ENCODE assay signal across 18 mouse cellular contexts in genomic region chr10:107906453-107906852, GRCm38 (mm10). TPM values are rescaled to one million over a fixed set of nuclear protein-coding genes. Genes with fewer than 3 reads are reported as not detected.
DNase-seq lines count a peak whose midpoint lies in the region; ATAC-seq and TF ChIP-seq lines count a peak whose summit lies in the region.
"Had no signal": no experiment of that assay in that cellular context is flagged by ENCODE, and none has a peak within 500 bp of the region (broad histone marks: within the 10 kb centered on the region; RNA-seq: fewer than 3 reads in every experiment).

No protein-coding gene starts in this region.

- H3K36me3 ChIP-seq in heart, embryonic 14.5 days (ENCODE audit: control insufficient read depth, insufficient read depth, low read length): no peaks in the 10 kb centered on the region
- H3K36me3 ChIP-seq in kidney, postnatal 0 days (ENCODE audit: insufficient read depth, low read length): no peaks in the 10 kb centered on the region
- H3K36me3 ChIP-seq in intestine, embryonic 16.5 days (ENCODE audit: control insufficient read depth, insufficient read depth, low read length): no peaks in the 10 kb centered on the region
- H3K36me3 ChIP-seq in stomach, embryonic 16.5 days (ENCODE audit: control insufficient read depth, insufficient read depth, low read length): no peaks in the 10 kb centered on the region
- H3K36me3 ChIP-seq: forebrain, embryonic 15.5 days; hindbrain, embryonic 12.5 days; stomach, embryonic 15.5 days had no signal

- peaks cover 6% of the 10 kb centered on the region for H3K9me3 ChIP-seq in heart, embryonic 14.5 days (ENCODE audit: control insufficient read depth, low read length)
- no peaks in the 10 kb centered on the region for H3K9me3 ChIP-seq in kidney, postnatal 0 days (replicated peaks; ENCODE audit: low read length)
- H3K9me3 ChIP-seq in intestine, embryonic 16.5 days (ENCODE audit: control insufficient read depth, low read length): no peaks in the 10 kb centered on the region
- H3K9me3 ChIP-seq in stomach, embryonic 16.5 days (replicated peaks; ENCODE audit: control insufficient read depth, low read length): 0 out of 2 replicates have a peak, but pooled peaks cover 6% of the 10 kb centered on the region
- H3K9me3 ChIP-seq: forebrain, embryonic 15.5 days; hindbrain, embryonic 12.5 days; stomach, embryonic 15.5 days had no signal

- H3K9ac ChIP-seq in heart, embryonic 14.5 days (ENCODE audit: low read length): no peak overlapping the region; the same call in 1 of the 2 replicates
- no peak overlapping the region for H3K9ac ChIP-seq in kidney, postnatal 0 days (ENCODE audit: low read depth, low read length)
- H3K9ac ChIP-seq in intestine, embryonic 16.5 days (ENCODE audit: low read depth, low read length): no peak overlapping the region
- no peak overlapping the region for H3K9ac ChIP-seq in stomach, embryonic 16.5 days (ENCODE audit: low read length)
- H3K9ac ChIP-seq: forebrain, embryonic 15.5 days; hindbrain, embryonic 12.5 days; stomach, embryonic 15.5 days had no signal

- H3K27ac ChIP-seq in heart, embryonic 14.5 days (replicated peaks in 1 of 2; ENCODE audit: control insufficient read depth in 1 of 2, insufficient read depth in 1 of 2, low read depth in 2 of 2, low read length in 2 of 2): peak overlapping the region; percentile 62 to 69
- H3K27ac ChIP-seq in kidney, postnatal 0 days: 0 out of 2 replicates have a peak overlapping the region, but pooled peaks have one; percentile 25
- peak overlapping the region; percentile 47 for H3K27ac ChIP-seq in intestine, embryonic 16.5 days (ENCODE audit: low read length)
- peak overlapping the region; percentile 43; the same call in 1 of the 2 replicates for H3K27ac ChIP-seq in stomach, embryonic 16.5 days (ENCODE audit: low read length)
- H3K27ac ChIP-seq: forebrain, embryonic 15.5 days; hindbrain, embryonic 12.5 days; stomach, embryonic 15.5 days had no signal

- no peak for DNase-seq in heart, postnatal 4 days
- DNase-seq in kidney, postnatal 0 days (ENCODE audit: low spot score): no peak
- DNase-seq in kidney, postnatal 36 days: no peak
- DNase-seq in layer of hippocampus, adult 9-11 months: no peak
- DNase-seq: adrenal gland, postnatal 25 days; cerebellum, adult 9-10 months; kidney, adult 18-20 months; lung, adult 18-20 months; thymus, postnatal 14 days had no signal

- H3K27me3 ChIP-seq in heart, embryonic 14.5 days (ENCODE audit: control insufficient read depth, insufficient read depth, low read length): no peaks in the 10 kb centered on the region
- no peaks in the 10 kb centered on the region for H3K27me3 ChIP-seq in kidney, postnatal 0 days (ENCODE audit: insufficient read depth, low read length)
- no peaks in the 10 kb centered on the region for H3K27me3 ChIP-seq in intestine, embryonic 16.5 days (replicated peaks; ENCODE audit: control insufficient read depth, insufficient read depth, low read length)
- H3K27me3 ChIP-seq in stomach, embryonic 16.5 days (ENCODE audit: control insufficient read depth, insufficient read depth, low read length): no peaks in the 10 kb centered on the region
- H3K27me3 ChIP-seq: forebrain, embryonic 15.5 days; hindbrain, embryonic 12.5 days; stomach, embryonic 15.5 days had no signal

- no peak overlapping the region for H3K4me3 ChIP-seq in heart, embryonic 14.5 days (ENCODE audit: control insufficient read depth in 1 of 2, insufficient read depth in 1 of 2, low read depth in 1 of 2, low read length in 2 of 2)
- H3K4me3 ChIP-seq in kidney, postnatal 0 days (replicated peaks; ENCODE audit: low read depth, low read length): no peak overlapping the region
- no peak overlapping the region for H3K4me3 ChIP-seq in intestine, embryonic 16.5 days (ENCODE audit: low read length)
- no peak overlapping the region for H3K4me3 ChIP-seq in stomach, embryonic 16.5 days (replicated peaks; ENCODE audit: low read length)
- H3K4me3 ChIP-seq: forebrain, embryonic 15.5 days; hindbrain, embryonic 12.5 days; stomach, embryonic 15.5 days had no signal

- ATAC-seq in heart, embryonic 14.5 days (ENCODE audit: insufficient number of reproducible peaks, insufficient read depth, low FRiP score, low read depth): peak; percentile 66
- ATAC-seq in kidney, postnatal 0 days (replicated peaks; ENCODE audit: low FRiP score, low read depth): no peak
- 0 out of 2 replicates have a peak, but pooled peaks have one; percentile 43 for ATAC-seq in intestine, embryonic 16.5 days
- no peak for ATAC-seq in stomach, embryonic 16.5 days (ENCODE audit: insufficient read depth, low FRiP score)
- ATAC-seq: CD4-positive, CD25-positive, alpha-beta regulatory T cell, adult 4 months; forebrain, embryonic 15.5 days had no signal

- H3K4me2 ChIP-seq in heart, embryonic 14.5 days (ENCODE audit: low read length): peak overlapping the region; percentile 49
- H3K4me2 ChIP-seq in kidney, postnatal 0 days (ENCODE audit: low read length): no peak overlapping the region
- no peak overlapping the region for H3K4me2 ChIP-seq in intestine, embryonic 16.5 days (ENCODE audit: low read depth, low read length)
- H3K4me2 ChIP-seq in stomach, embryonic 16.5 days (ENCODE audit: low read depth, low read length): no peak overlapping the region
- H3K4me2 ChIP-seq: forebrain, embryonic 15.5 days; hindbrain, embryonic 12.5 days; stomach, embryonic 15.5 days had no signal

- TF ChIP-seq CTCF in kidney, postnatal 0 days (IDR thresholded peaks at IDR 0.05; ENCODE audit: low read depth): no peak

- WGBS in heart, embryonic 14.5 days: 33% methylated on average over 10 of the region's 10 CpGs
- WGBS in kidney, postnatal 0 days: 69% methylated on average over 10 of the region's 10 CpGs
- WGBS in intestine, embryonic 16.5 days: 54% methylated on average over 10 of the region's 10 CpGs
- 52% methylated on average over 10 of the region's 10 CpGs for WGBS in stomach, embryonic 16.5 days

- H3K4me1 ChIP-seq in heart, embryonic 14.5 days (ENCODE audit: control insufficient read depth in 2 of 2, insufficient read depth in 2 of 2, low read length in 2 of 2): peaks cover 7 to 24% of the 10 kb centered on the region in 2 experiments; a peak in 3 of 4 replicates
- H3K4me1 ChIP-seq in kidney, postnatal 0 days (replicated peaks; ENCODE audit: insufficient read depth, low read length): no peaks in the 10 kb centered on the region; the same call in 1 of the 2 replicates
- H3K4me1 ChIP-seq in intestine, embryonic 16.5 days (ENCODE audit: control insufficient read depth, insufficient read depth, low read length): 0 out of 2 replicates have a peak, but pooled peaks cover 4% of the 10 kb centered on the region
- peaks cover 4% of the 10 kb centered on the region for H3K4me1 ChIP-seq in stomach, embryonic 16.5 days (ENCODE audit: control insufficient read depth, insufficient read depth, low read length)
- H3K4me1 ChIP-seq: forebrain, embryonic 15.5 days; hindbrain, embryonic 12.5 days had no signal

RNA-seq across cellular contexts. Expression of gene Otogl, which starts 5.5 kb away (rescaled TPM):
- polyA plus RNA-seq in heart, embryonic 14.5 days (2014; fragmentation: Nextera tagmentation; extraction: Ambion mirVana): 0.04 and 0.08 TPM in 2 replicates
- under 1 TPM; 0.05 to 0.11 TPM for total RNA-seq in heart, postnatal 4 days (2021)
- polyA plus RNA-seq in kidney, postnatal 0 days (2015; fragmentation: Nextera tagmentation; extraction: Ambion mirVana): 0.01 and 0.04 TPM in 2 replicates
- polyA plus RNA-seq in intestine, embryonic 16.5 days (2015; fragmentation: Nextera tagmentation; extraction: Ambion mirVana): 0.02 TPM in 2 replicates
- polyA plus RNA-seq in stomach, embryonic 16.5 days (2015; fragmentation: Nextera tagmentation; extraction: Ambion mirVana): 0.04 and 0.18 TPM in 2 replicates
- total RNA-seq: MEL; monocyte, adult 5-6 weeks had no signal
- polyA plus RNA-seq: CD4-positive, CD25-positive, alpha-beta regulatory T cell, adult 4 months had no signal

Comparison
In these comparisons a context has a peak if more than half of its experiments do, and no peak if none do; other contexts are left out.
1. ATAC-seq: peak in heart, embryonic 14.5 days (single experiment) and intestine, embryonic 16.5 days (single experiment); none in kidney, postnatal 0 days (single experiment) and stomach, embryonic 16.5 days (single experiment).
2. Peak in every context shown above with its lines, with median percentiles within 50 percentile points of each other: H3K27ac ChIP-seq.